Mouse (Mus musculus) midbrain, embryonic 15.5 days (tissue): Measurements from ENCODE around the gene Sorcs1. TPM values are rescaled to one million over a fixed set of nuclear protein-coding genes. Genes with fewer than 3 reads are reported as not detected.

Source experiments
- ATAC-seq: fragments of 200-750 bp; cut with Nextera tagmentation; replicated peaks from 2 replicates; pipeline ENCODE4 v1.8.0; 2017; ENCODE audit warnings: moderate TSS enrichment
- H3K27ac ChIP-seq: fragments of 300-500 bp; sonication (generic); 2 replicates; pipeline ENCODE4 v1.5.1; 2015; ENCODE audit warnings: mild to moderate bottlenecking, inconsistent platforms
- H3K27me3 ChIP-seq: fragments of 300-500 bp; sonication (generic); replicated peaks from 2 replicates; pipeline ENCODE4 v1.6.1; 2015; ENCODE audit warnings: inconsistent platforms
- H3K36me3 ChIP-seq: fragments of 300-500 bp; sonication (generic); replicated peaks from 2 replicates; pipeline ENCODE4 v1.6.1; 2015; ENCODE audit warnings: inconsistent platforms
- H3K4me1 ChIP-seq: fragments of 300-500 bp; sonication (generic); 2 replicates; pipeline ENCODE4 v1.6.1; 2015; ENCODE audit warnings: inconsistent platforms
- H3K4me2 ChIP-seq: fragments of 300-500 bp; sonication (generic); 2 replicates; pipeline ENCODE4 v1.6.1; 2015; ENCODE audit warnings: inconsistent platforms, mild to moderate bottlenecking, moderate library complexity
- H3K4me3 ChIP-seq: fragments of 300-500 bp; sonication (generic); 2 replicates; pipeline ENCODE4 v1.5.1; 2015; ENCODE audit warnings: mild to moderate bottlenecking, inconsistent platforms
- H3K9ac ChIP-seq: fragments of 300-500 bp; sonication (generic); 2 replicates; pipeline ENCODE4 v1.6.1; 2015; ENCODE audit warnings: mild to moderate bottlenecking, inconsistent platforms
- H3K9me3 ChIP-seq: fragments of 300-500 bp; sonication (generic); 2 replicates; pipeline ENCODE4 v1.6.1; 2016; ENCODE audit warnings: inconsistent platforms
- WGBS: fragments of 180-500 bp; shearing (Covaris S2); methylation state at CpG from one replicate; pipeline ENCODE4 v1.1.7; 2015; ENCODE audit warnings: mixed read lengths; 5-methylcytosine and 5-hydroxymethylcytosine counted together
- polyA plus RNA-seq: library from polyadenylated mRNA; unstranded; fragments of >200 nt; fragmentation: Nextera tagmentation; extraction: Ambion mirVana; gene quantifications from 2 replicates; pipeline ENCODE4 v1.2.1, GENCODE M21; 2015

Sorcs1 gene
- polyA plus RNA-seq, result 16.6 and 18.4 TPM in 2 replicates

GRCm38 (mm10) chr19:50677903-50678896 is at the start of gene Sorcs1:
Gene Sorcs1, minus strand, starts transcription at chr19:50678646.
- peak within 1 kb of the TSS; percentile 68 for H3K9ac ChIP-seq
- peaks cover 14% of the 10 kb centered on the region for H3K4me1 ChIP-seq
- peak within 1 kb of the TSS; percentile 82 for H3K27ac ChIP-seq
- peak within 1 kb of the TSS; percentile 99 for H3K4me2 ChIP-seq
- under 1% methylated on average over 97 of the region's 102 CpGs for WGBS
- peak within 1 kb of the TSS; percentile 90 for H3K4me3 ChIP-seq
- no peaks in the 10 kb centered on the region; the same call in 1 of the 2 replicates for H3K27me3 ChIP-seq
- no peaks in the 10 kb centered on the region for H3K9me3 ChIP-seq
- ATAC-seq, result peak; percentile 94
- H3K36me3 ChIP-seq, result no peaks in the 10 kb centered on the region

GRCm38 (mm10) chr19:50683277-50683676 is 4.8 kb upstream of the Sorcs1 start:
- Histone ChIP-seq H3K27ac (no peak overlapping the region), H3K9me3 (no peaks in the 10 kb centered on the region), H3K4me3 (no peak overlapping the region), H3K36me3 (no peaks in the 10 kb centered on the region), H3K4me1 (peaks cover 3% of the 10 kb centered on the region; the same call in 1 of the 2 replicates), H3K9ac (no peak overlapping the region), H3K27me3 (no peaks in the 10 kb centered on the region; the same call in 1 of the 2 replicates), H3K4me2 (no peak overlapping the region)
- no peak for ATAC-seq
- WGBS, result 63% methylated on average over 2 of the region's 2 CpGs

- peak overlapping the region; percentile 90 for H3K4me3 ChIP-seq
- H3K9ac ChIP-seq, result peak overlapping the region; percentile 68
- peak overlapping the region; percentile 99 for H3K4me2 ChIP-seq
- WGBS, result 0% methylated on average over 2 of the region's 2 CpGs
- peaks cover 14% of the 10 kb centered on the region for H3K4me1 ChIP-seq
- no peaks in the 10 kb centered on the region; the same call in 1 of the 2 replicates for H3K27me3 ChIP-seq
- ATAC-seq, result peak; percentile 58
- no peaks in the 10 kb centered on the region for H3K36me3 ChIP-seq
- H3K9me3 ChIP-seq, result no peaks in the 10 kb centered on the region
- peak overlapping the region; percentile 82 for H3K27ac ChIP-seq
These were observed 500 bp upstream of the Sorcs1 start for GRCm38 (mm10) chr19:50678946-50679345.

- Histone ChIP-seq H3K27ac (peak overlapping the region; percentile 82), H3K4me3 (peak overlapping the region; percentile 90), H3K4me2 (peak overlapping the region; percentile 99), H3K27me3 (no peaks in the 10 kb centered on the region; the same call in 1 of the 2 replicates), H3K4me1 (peaks cover 14% of the 10 kb centered on the region), H3K36me3 (no peaks in the 10 kb centered on the region), H3K9me3 (no peaks in the 10 kb centered on the region), H3K9ac (peak overlapping the region; percentile 68)
- 21% methylated on average over 19 of the region's 19 CpGs for WGBS
- ATAC-seq, result no peak
These were observed 1.6 kb downstream of the Sorcs1 start for GRCm38 (mm10) chr19:50676578-50677524.

- Histone ChIP-seq H3K36me3 (no peaks in the 10 kb centered on the region), H3K4me1 (peaks cover 14% of the 10 kb centered on the region), H3K27me3 (no peaks in the 10 kb centered on the region), H3K9ac (no peak overlapping the region), H3K27ac (no peak overlapping the region), H3K4me3 (no peak overlapping the region), H3K9me3 (no peaks in the 10 kb centered on the region), H3K4me2 (peak overlapping the region; percentile 99; the same call in 1 of the 2 replicates)
- 82% methylated on average over 5 of the region's 5 CpGs for WGBS
- ATAC-seq, result no peak
These were observed 3.5 kb downstream of the Sorcs1 start for GRCm38 (mm10) chr19:50674921-50675320.

- H3K36me3 ChIP-seq, result no peaks in the 10 kb centered on the region
- 63% methylated on average over 8 of the region's 8 CpGs for WGBS
- no peaks in the 10 kb centered on the region for H3K27me3 ChIP-seq
- H3K27ac ChIP-seq, result no peak overlapping the region
- no peak overlapping the region for H3K9ac ChIP-seq
- H3K4me2 ChIP-seq, result no peak overlapping the region
- ATAC-seq, result no peak
- H3K4me3 ChIP-seq, result no peak overlapping the region
- no peaks in the 10 kb centered on the region for H3K9me3 ChIP-seq
- H3K4me1 ChIP-seq, result no peaks in the 10 kb centered on the region
These were observed 10.9 kb downstream of the Sorcs1 start for GRCm38 (mm10) chr19:50667516-50667915.

GRCm38 (mm10) chr19:50664311-50664710 is 14.1 kb downstream of the Sorcs1 start:
- Histone ChIP-seq H3K4me1 (no peaks in the 10 kb centered on the region), H3K9me3 (no peaks in the 10 kb centered on the region), H3K36me3 (no peaks in the 10 kb centered on the region), H3K27ac (no peak overlapping the region), H3K4me3 (no peak overlapping the region), H3K27me3 (no peaks in the 10 kb centered on the region), H3K4me2 (no peak overlapping the region), H3K9ac (no peak overlapping the region)
- 66% methylated on average over 1 of the region's 1 CpGs for WGBS
- ATAC-seq, result no peak

GRCm38 (mm10) chr19:50659144-50659543 is 19.3 kb downstream of the Sorcs1 start:
- Histone ChIP-seq H3K4me2 (no peak overlapping the region), H3K36me3 (no peaks in the 10 kb centered on the region), H3K4me1 (no peaks in the 10 kb centered on the region), H3K9ac (no peak overlapping the region), H3K27me3 (no peaks in the 10 kb centered on the region), H3K27ac (no peak overlapping the region), H3K9me3 (no peaks in the 10 kb centered on the region), H3K4me3 (no peak overlapping the region)
- WGBS, result 80% methylated on average over 4 of the region's 4 CpGs
- ATAC-seq, result no peak

GRCm38 (mm10) chr19:50652750-50653149 is 25.7 kb downstream of the Sorcs1 start:
- H3K9ac ChIP-seq, result no peak overlapping the region
- WGBS, result 92% methylated on average over 5 of the region's 5 CpGs
- ATAC-seq, result no peak

GRCm38 (mm10) chr19:50643836-50644235 is 34.6 kb downstream of the Sorcs1 start:
- Histone ChIP-seq H3K27ac (no peak overlapping the region), H3K27me3 (no peaks in the 10 kb centered on the region), H3K9me3 (no peaks in the 10 kb centered on the region), H3K4me1 (peaks cover 11% of the 10 kb centered on the region; the same call in 1 of the 2 replicates), H3K4me3 (no peak overlapping the region), H3K9ac (no peak overlapping the region), H3K4me2 (no peak overlapping the region), H3K36me3 (no peaks in the 10 kb centered on the region)
- ATAC-seq, result no peak
- WGBS, result 37% methylated on average over 1 of the region's 1 CpGs

More at GRCm38 (mm10) chr19:50652750-50653149, 25.7 kb downstream of the Sorcs1 start:
- Histone ChIP-seq H3K27ac (no peak overlapping the region), H3K36me3 (no peaks in the 10 kb centered on the region), H3K4me1 (peaks cover 4% of the 10 kb centered on the region; the same call in 1 of the 2 replicates), H3K4me3 (no peak overlapping the region), H3K9me3 (no peaks in the 10 kb centered on the region), H3K4me2 (no peak overlapping the region), H3K27me3 (no peaks in the 10 kb centered on the region)

- Histone ChIP-seq H3K9me3 (no peaks in the 10 kb centered on the region), H3K4me1 (peaks cover 11% of the 10 kb centered on the region; the same call in 1 of the 2 replicates), H3K4me2 (no peak overlapping the region), H3K27ac (no peak overlapping the region), H3K9ac (no peak overlapping the region), H3K36me3 (no peaks in the 10 kb centered on the region), H3K4me3 (no peak overlapping the region), H3K27me3 (no peaks in the 10 kb centered on the region)
- 69% methylated on average over 1 of the region's 1 CpGs for WGBS
- no peak for ATAC-seq
These were observed 36.3 kb downstream of the Sorcs1 start for GRCm38 (mm10) chr19:50642121-50642520.
